Mouse (Mus musculus): ENCODE measurements around the gene Nek10.
"Not testable (repeated sequence)": the region's sequence is repeated elsewhere in the genome, so short reads cannot be mapped to it uniquely, and the experiment has no call there.

The Nek10 gene

DNA sequence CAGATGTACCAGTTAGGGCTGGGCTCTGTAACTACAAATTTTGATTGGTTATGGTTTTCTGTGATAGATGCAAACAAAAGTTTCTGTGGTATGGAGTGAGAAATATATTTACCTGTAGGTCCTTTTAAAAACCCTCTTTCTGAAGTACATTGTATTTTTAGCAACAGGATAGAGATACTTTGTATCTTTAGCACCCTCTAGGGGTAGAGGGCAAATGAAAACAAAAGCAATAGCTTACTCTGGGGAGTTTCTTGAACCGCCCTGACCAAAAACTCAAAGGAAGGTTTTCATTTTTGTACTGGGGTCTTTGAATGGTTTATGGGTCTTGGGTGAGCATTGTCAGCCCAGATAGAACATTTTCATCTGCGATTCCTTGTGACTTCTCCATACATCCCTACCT lies 188.4 kb downstream of the Nek10 start:
- DNase-seq: no peak

DNA sequence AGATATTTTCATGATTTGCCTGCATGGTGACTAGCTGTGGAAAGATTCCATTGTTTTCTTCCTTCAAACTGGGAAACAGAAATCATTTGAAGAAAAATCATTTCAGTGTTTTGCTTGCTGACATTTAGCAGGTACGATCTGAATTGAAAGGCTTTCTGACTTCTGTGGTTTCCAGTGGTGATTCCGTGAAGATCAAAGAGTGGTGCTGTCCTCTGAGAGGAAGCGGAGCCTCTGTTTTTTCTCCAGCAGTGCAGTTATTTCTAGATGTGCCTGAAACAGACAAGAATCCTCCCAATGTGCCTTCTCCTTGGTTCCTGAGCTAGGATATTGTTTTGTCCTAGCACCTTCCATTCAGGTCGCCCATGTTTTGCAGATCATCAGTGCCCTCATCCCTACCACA lies 208.2 kb downstream of the Nek10 start:
- no peak for DNase-seq

DNA sequence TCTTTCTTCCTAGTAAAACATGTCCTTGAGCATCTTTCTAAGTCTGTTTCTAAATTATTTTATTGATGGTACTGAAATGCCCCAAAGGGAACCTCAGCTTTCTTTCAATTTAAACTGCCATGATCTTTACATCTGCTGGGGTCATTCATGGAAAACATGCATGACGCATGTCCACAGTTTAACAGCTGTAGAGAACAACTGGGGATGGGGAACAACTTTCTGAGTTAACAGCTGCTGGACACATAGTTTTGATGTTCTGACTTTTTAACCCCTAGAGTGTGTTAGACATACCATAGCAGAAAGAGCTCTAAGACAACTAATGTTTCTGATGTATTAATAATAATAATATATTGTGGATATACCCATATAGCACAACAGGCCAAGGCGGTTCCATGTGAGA lies 211.6 kb downstream of the Nek10 start:
- no peak for DNase-seq

DNA sequence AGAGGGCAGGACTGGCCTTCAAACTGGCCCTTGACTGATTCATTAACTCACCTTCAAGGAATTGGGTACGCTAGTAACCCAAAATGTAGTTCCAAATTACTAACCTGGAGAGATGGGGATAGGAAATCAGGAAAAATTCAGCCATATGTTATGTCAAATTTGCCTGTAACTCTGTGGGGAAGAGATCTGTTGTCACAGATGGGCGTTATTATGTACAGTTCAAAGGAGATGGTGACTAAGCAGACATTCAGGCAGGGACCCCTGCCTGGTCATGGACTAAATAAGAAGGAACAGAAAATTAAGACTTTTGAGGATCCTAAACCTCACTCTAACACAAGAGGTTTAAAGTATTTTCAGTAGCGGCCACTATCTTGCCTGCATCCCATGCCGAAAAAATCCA lies 227.4 kb downstream of the Nek10 start:
- DNase-seq: peak; percentile 6 to 10

DNA sequence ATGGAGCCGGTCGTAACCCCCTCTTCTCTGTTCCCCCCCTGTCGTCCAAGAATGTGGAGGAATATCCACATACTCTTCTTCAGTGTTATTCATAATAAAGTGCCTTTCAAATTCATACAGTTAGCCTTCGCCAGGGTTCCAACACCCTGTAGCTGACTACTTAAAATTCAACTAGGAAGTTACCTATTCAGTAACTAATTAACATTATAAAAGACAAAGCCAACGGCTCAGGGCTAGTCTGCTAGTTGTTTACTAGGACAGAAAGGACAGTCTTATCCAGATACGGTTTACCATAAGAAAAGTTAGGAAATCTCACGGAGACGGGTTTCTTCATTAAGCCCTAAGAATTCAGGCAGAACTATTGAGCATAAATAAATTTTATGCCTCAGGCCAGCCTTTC lies 231.4 kb downstream of the Nek10 start:
- not testable (repeated sequence) for DNase-seq

DNA sequence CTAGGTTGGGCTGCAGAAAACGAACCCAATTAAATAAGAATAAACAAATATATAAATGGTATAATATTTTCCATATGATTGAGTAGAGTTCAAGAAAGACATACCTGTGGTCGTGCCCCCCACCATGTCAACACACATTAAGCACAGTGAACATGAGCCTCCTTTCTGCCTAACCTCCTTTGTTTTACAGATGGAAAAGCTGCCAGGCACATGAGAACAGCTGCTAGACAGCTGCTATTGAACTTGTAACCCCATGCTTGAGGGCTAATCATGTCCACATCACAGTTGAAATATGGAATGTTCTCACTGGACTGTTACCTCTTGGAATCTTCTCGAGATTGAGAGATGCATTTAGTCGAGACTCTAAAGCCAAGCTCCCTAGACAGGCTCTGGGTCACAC lies 245.0 kb downstream of the Nek10 start:
- no peak for DNase-seq

DNA sequence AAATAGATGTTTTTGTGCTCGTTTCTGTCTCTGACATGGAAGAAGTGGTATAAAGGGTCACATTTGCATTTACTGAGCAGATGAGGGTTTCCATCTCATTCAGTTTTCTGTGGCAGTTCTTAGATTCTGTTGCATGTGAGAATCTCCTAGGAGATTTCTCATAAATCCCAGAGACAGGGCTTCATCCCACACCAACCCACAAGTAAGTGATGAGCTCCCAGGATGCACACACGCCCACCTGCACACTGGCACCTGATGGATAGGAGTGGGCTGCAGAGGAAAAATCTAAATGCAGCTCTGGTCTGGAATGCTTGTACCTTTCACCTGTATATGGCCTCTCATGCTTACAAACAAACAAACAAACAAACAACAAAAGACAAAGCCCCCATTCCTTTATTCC lies 258.3 kb downstream of the Nek10 start:
- no peak for DNase-seq
